Mouse (Mus musculus): Measurements from ENCODE around the gene Itgb5. TPM values are rescaled to one million over a fixed set of nuclear protein-coding genes. Genes with fewer than 3 reads are reported as not detected.

Gene Itgb5
- total RNA-seq, 1 experiment from 2014 or later, result 9.1 TPM

DNA sequence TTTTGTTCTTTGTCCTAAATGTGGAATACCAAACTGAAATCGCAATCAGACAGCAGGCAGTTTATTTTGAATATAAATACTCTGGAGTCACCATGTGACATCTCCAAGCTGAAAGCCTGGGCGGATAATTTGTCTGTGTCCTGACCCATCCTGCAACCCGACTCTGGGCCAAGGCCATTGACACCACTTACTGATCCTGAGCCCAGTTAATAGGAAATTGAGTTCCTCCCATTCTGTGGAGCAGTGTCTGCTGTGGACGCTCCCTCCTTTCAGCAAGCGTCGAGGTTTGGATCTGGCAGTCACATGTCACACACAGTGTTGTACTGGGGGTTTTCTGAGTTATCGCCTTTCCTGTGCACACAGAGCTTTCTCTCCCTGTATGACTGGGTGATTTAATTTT is 66.2 kb downstream of the Itgb5 start:
- ATAC-seq (replicated peaks; ENCODE audit: low read depth, poor library complexity, severe bottlenecking), result no peak

DNA sequence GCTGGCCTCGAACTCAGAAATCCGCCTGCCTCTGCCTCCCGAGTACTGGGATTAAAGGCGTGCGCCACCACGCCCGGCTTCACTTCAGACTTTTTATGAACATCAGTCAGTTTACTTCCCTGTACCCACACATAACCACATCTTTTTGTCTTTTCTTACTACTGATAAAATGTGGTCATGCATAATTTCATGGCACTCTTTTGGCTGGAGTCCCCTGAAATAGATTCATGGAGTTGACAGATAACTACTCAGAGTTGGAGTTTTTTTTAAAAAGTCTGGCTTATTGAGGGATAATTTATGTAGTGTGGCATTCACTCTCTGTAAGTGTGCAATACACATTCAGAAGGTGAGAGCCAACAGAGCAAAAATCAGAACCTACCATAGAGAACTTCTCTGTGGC is 67.3 kb downstream of the Itgb5 start:
- ATAC-seq (replicated peaks; ENCODE audit: low read depth, poor library complexity, severe bottlenecking), result peak; percentile 23; the same call in 1 of the 2 replicates

DNA sequence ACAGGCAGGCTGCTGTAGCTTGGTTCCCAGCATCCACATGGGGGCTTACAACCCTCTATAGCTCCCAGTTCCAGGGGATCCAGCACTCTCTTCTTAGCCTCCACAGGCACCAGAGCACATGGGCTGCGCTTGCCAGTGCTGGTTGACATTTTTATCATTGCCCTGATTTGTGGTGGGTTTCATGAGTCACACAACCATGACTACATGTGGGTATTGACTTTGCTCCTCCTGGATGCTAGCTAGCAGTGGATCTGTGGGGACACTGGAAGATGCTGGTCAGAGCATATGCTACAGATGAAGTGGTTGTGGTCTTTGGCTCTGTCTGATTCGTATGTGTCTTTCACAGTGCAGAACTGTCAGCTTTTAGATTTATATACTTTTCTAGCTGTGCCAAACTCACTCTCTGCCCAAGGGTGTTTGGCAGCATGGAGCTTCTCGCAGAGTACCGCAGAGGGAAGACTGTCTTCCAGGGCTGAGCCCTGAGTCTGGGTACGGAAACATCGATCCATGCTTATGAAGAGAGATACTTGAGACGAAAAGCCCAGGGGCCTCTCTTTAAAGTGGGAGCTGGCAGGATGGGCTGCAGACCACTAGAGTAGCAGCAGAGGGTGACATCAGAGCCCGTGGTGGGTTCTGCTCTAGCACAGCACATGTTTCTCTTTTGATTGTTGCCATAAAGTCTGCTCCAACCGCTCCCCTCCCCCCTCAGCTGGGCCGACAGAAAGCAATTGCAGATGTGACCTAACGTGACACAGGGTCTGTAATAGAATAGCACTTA is 74.4 kb downstream of the Itgb5 start:
- no peak for ATAC-seq (replicated peaks; ENCODE audit: low read depth, poor library complexity, severe bottlenecking)

DNA sequence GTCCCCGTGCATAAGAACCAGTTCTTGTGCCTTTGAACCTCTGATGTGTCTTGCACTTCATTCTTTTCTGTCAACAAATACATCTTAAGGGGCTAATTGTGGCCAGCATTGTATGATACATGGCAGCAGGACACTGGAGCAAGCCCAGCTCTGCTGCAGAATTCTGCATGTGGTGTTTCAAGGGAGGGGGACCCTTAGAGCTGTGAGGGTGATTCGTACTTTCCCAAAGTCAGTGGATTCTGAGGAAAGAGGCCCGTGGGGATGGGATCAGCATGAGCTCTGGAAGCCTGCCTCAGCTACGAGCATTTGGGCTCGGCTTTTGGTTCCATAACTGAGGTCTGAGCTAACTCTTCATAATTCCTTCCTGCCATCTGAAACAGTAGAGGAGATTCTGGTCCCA is 75.1 kb downstream of the Itgb5 start:
- ATAC-seq (replicated peaks; ENCODE audit: low read depth, poor library complexity, severe bottlenecking), result no peak

DNA sequence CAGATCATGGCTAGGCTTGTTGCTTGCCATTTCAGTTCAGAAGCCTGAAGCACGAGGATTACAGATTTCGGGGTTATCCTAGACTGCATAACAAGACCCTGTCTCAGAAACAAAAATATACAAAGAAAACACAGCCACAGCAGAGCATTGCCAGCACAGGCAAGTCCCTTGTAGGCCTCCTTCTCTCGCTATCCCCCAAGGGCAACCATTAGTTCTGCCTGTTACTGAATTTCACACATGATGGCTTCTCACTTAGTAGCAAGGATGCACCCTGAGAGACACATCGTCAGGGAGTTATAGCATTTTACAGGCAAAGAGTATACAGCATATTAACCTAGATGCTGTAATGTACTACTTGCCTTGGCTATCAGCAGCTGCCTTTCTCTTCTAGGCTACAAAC is 78.8 kb downstream of the Itgb5 start:
- ATAC-seq (replicated peaks; ENCODE audit: low read depth, poor library complexity, severe bottlenecking), result no peak

DNA sequence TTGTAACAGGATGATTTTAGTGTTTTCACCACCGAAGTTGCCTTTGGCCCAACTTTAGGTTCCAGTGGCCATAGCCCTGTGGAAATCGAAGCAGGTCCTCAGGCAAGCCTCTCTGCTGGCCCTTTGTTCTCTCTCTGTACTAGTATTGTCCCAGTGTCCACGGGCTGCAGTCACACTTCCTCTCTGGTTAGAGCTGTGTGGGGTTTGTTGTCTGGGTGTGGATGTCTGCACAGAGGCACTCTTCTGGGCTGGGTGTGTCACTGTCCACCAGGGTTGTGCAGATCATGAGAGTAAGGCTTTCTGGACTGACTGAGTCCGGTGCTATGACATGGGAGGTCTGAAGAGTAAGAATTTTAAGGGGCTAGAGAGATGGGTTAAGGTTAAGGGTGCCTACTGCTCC is 85.5 kb downstream of the Itgb5 start:
- ATAC-seq (replicated peaks; ENCODE audit: low read depth, poor library complexity, severe bottlenecking), result peak; percentile 62

DNA sequence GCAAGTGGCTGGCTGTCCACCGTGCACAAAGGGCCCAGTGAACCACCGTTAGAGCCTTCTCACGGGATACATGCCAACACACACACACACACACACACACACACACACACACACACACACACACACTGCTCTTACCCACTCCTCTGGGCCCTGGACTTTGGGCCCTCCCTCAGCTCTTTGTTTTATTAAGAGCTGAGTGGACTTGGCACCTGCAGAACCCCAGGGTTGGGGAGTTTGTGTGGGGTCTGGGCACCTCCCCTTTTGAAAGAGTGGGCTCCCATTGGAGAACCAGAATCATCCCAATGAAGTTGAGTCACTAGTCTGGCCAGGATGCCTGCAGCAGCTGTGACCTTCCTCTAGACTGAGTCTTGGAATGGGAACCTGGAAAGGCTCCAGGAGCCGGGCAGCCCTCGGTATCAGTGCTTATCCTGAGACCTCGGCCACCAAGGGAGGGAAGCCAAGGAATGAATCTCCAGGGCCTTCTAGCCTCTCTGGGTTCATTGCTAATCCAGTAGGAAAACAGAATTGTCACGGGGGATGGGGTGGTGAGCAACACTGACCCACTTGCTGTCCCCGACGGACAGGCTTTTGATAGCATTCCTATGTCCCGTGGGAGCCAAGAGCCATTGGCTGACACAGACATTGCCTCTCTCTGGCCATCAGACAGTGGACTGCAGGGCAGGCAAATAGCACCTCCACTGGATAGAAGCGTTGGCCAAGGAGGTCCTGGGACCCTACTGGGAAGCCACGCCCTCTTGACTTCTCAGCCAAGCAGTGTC is 87.2 kb downstream of the Itgb5 start:
- ATAC-seq (replicated peaks; ENCODE audit: low read depth, poor library complexity, severe bottlenecking), result no peak

DNA sequence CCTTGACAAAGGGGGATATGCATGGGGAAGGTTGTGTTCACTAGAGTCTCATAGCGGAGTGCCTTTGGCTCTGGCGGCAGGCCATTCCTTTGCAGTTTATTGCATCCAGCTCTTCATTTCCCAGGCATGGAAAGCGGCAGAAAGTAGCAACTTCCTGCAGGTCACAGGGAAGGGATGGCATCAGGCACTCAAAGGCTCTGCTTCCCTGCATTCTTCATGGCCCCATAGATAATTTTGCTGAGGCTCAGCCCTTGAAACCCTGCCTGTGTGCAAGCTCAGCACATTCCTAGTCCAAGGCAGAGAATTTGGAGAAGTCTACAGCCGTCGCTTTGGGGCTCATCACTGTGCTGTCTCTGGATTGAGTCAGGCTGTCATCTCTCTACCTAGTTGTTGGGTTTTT is 87.9 kb downstream of the Itgb5 start:
- ATAC-seq (replicated peaks; ENCODE audit: low read depth, poor library complexity, severe bottlenecking), result no peak

DNA sequence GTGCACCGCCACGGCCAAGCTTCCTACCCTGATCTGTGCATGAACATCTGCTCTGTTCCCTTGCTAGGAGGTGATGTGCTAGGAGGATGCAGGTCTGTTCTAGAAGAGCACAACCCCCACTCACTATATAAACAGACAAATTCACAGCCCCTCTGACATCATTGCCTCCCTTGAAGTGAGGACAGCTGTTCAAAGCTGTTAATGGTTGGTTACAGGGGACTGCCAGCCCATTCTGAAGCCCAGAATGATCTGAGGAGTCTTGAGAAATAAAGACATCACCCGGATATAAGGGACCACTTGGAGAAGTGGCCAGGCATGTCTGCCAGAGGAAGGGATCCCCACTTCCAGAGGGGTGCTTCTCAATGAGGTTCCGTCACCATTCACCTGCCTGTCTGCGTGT is 88.5 kb downstream of the Itgb5 start:
- ATAC-seq (replicated peaks; ENCODE audit: low read depth, poor library complexity, severe bottlenecking), result no peak

DNA sequence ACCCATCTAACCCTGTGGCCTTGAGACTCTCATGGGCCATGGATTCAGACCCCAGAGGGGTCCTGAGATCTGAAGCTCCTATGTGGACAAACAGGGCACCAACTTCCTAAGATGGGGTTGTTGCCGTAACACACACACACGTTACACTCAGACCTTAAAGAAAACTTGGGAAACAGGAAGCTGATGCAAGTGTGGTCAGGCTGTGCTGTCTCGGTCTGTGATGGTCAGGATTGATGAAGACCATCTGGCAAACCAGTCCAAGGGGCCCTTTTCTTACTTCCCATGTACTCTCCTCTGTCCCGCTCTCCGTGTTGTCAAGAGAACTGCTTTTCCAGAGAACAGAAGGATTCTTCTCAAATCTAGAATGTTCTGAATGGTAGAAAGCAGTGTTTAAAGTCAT is 92.0 kb downstream of the Itgb5 start:
- peak; percentile 27; the same call in 1 of the 2 replicates for ATAC-seq (replicated peaks; ENCODE audit: low read depth, poor library complexity, severe bottlenecking)

DNA sequence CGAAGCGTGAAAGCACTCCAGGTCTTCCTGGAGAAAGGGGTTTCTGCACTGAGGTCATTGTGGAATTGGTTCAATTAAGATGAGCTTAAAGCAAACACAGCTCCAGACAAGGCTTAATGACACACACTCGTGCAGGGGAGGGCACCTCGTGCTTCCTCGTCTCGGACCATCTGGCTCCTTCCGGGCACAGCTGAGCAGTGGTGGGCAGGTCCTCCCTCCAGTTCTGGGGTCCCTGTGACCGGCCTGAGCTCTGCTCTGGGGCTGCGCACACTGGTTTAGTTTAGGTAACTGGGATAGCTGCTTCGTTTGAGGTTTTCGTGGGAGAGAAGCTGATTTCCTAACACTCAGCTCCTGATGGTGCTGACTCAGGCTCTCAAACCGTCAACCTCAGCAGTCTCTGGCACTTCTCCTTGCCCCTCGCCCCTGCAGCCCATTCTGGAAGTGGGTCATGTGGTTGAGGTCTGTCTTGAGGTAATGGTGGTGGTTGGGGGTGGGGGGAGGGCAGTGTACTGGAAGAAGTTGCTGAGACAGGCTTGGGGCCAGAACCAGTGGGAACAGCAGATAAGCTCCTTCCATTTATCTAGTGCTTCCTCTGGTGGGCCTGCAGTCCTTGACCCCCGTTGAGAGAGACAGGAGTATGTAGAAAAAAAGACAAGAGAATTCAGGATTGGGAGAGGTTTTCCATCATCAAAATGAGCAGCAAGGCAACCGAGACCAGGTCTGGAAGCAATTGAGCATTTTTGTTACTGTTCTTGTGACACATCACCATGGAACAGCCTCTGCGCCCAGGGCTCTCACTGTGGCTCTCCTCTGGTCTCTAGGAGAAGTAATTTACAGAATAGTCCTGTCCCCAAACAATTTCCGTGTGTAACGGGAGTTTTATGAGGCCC is 92.9 kb downstream of the Itgb5 start:
- peak; percentile 82 for ATAC-seq (replicated peaks; ENCODE audit: low read depth, poor library complexity, severe bottlenecking)

DNA sequence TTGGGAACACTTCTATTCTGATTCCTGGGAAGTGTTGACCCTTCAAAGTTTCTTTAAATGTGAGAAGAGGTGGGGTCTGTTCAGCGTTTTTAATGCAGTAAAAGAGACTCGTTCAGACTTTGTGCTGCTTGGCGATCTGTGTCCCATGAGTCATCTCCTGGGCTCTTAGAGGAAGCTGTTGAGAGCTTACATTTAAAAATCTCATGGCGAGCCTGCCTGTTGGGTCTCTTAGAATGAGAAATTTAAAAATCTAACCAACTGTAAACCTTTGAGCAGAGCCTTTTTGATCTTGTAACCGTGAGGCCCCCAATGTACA is 93.5 kb downstream of the Itgb5 start:
- ATAC-seq (replicated peaks; ENCODE audit: low read depth, poor library complexity, severe bottlenecking), result no peak

DNA sequence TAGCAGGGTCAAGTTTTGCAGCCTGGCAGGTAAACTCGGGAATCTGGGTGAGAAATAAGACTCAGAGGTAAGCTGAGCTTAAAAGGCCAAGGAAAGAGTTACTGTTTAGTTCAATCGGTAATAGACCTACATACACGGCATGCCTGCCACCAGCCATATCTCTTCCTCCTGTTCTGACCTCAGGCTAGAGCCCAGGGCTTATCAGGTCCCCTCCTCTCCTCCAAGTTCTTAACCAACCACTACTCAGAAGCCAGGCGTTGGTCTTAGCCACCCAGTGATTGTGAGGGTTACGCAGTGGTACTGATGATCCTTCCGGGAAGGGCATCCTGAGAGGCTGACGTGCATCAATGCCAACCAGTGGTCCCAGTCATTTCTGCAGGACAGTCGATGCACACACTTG is 94.3 kb downstream of the Itgb5 start:
- ATAC-seq (replicated peaks; ENCODE audit: low read depth, poor library complexity, severe bottlenecking), result peak; percentile 50

DNA sequence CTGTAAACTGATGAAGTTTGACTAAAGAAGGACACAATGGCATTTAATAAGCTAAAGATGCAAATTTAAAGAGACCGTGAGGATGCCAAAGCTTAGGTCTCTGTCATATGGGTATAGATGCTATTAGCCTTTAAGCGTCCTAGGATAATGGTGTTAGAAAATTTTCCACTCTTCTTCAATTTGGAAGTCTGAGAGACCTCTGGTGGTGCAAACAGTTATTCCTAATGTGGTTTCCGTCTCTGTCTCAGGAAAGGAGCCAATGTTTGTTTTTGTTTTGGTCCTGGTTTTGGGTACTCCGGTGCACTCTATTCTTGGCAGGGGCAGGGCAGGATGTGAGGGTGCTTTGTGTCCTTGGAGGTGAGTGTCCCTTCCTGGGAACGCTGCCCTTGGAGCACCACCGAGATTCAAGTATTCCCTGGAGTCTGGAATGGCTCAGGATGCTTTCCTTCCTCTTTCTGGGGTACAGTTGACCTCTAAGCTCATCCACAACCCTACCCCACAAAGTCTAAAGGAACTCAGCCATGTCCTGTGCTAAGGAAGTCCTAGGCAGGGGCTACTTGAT is 97.9 kb downstream of the Itgb5 start:
- no peak for ATAC-seq (replicated peaks; ENCODE audit: low read depth, poor library complexity, severe bottlenecking)

DNA sequence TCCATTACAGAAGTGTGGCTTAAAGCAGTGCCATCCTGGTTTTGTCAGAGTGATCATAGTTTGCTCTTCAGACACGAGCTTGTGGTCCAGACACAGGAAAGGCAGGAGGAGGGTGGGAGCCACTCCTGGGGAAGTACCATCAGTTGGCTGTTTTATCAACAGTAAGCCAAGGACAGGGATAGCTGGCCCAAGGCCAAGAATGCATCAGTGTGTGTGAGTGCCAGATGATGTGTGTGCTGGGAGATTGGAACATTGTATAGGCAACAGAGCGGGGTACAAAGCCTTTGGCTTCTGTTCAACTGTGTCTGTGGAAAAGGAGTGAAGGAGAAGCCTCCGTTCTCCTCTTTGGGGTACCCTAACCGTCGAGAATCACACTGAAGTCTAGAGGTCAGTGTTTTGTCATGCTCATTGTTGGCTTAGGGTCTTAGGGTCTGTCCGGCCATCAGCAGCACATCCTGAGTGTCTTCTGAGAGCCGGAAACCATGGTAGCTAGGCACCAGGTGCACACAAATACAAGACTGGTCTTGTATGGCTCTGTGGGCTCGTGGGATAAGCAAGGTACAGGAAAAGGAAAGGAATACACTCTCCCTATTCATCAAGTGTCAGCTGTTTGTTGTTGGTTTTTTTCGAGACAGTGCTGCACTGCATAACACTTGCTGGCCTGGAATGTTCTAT is 99.5 kb downstream of the Itgb5 start:
- 0 out of 2 replicates have a peak, but pooled peaks have one; percentile 10 for ATAC-seq (replicated peaks; ENCODE audit: low read depth, poor library complexity, severe bottlenecking)

DNA sequence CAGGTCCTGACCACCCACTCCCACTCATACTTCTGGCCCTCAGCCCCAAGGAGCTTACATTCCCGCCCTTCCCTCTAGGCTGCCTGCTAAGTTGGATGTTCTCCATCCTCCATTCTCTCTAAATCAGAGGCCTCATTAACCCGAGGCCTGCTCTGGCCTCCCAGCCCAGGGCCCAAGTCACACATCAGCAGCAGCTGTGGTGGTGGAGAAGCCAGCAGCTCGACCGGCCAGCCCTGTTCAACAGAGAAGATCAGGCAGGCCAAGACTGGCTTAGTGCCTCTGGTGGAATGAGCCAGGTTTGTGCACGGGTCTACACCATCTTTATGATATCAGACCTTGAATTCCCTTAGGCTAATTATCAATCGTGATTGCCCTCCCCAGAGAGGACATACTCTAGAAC is 101.3 kb downstream of the Itgb5 start:
- ATAC-seq (replicated peaks; ENCODE audit: low read depth, poor library complexity, severe bottlenecking), result no peak

DNA sequence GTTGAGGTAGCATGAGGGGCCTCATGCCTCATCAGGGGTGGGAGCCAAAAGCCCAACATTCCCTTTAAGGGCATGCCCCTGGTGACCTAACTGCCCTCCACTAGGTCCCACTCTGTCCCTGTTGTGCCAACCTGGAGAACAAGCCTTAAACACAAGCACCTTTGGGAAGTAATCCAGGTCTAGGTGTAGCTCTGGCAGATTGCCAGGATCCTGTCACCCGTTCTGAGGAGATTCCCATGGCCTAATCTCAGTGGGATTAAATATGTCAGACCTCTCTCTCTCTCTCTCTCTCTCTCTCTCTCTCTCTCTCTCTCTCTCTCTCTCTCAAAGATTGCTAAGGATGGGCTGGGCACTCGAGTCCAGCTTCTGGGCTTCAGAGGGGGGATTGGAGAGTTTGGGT is 102.2 kb downstream of the Itgb5 start:
- ATAC-seq (replicated peaks; ENCODE audit: low read depth, poor library complexity, severe bottlenecking), result no peak

DNA sequence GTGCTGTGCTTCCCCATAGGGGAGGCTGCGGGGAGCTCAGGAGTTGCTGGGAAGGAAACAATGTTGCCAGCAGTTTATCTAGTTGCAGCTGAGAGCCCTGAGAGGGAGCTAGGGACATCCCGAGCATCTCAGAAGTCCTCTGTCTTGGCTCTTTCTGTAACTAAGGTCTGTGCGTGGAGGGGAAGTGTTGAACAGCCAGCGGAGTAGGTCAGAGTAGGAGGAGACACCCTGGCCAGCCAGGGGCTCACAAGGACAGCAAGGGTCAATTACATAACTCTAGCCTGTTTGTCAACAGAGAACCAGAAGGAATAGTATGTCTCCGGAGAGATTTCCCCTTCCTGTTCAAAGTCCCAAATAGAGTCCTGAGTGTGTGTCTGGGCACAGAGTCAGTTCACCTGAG is 102.7 kb downstream of the Itgb5 start:
- no peak for ATAC-seq (replicated peaks; ENCODE audit: low read depth, poor library complexity, severe bottlenecking)

DNA sequence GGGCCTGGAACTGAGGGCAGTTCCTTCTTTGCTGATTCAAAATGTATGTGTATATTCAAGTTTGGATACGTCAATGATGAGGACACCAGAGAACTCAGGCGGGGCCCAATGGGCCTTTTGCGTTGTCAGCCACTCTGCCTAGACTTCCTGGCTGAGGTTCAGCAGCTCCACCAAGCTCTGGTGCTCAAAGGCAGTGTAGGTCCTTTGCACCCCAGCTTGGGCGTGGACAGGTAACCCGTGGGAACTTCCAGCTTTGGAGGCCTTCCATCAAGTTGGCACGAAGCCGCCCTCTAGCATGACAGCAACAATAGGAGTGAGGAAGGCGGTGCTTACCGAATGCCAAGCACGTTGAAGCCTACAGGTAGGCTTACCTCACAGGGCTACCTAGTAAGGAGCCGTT is 103.9 kb downstream of the Itgb5 start:
- ATAC-seq (replicated peaks; ENCODE audit: low read depth, poor library complexity, severe bottlenecking), result no peak
